Mouse (Mus musculus): ENCODE measurements at regions not wholly inside any gene's neighbourhood (a gene's known extent, or its start where the extent isn't known, plus 50 kb on each side); places are given as distances from the start of the nearest gene placed in this dataset.

GRCm38 (mm10) chr13:59996146-59996814 lies 173.3 kb upstream of the Tut7 start:
- TF ChIP-seq CTCF (IDR thresholded peaks at IDR 0.05; ENCODE audit: low read depth, low read length) (no peak), POLR2A (IDR thresholded peaks at IDR 0.05; ENCODE audit: borderline replicate concordance, low read depth, low read length) (no peak)
